Mouse (Mus musculus) heart, adult 8-10 months (tissue): ENCODE results near the gene Plcg2. TPM values are rescaled to one million over a fixed set of nuclear protein-coding genes. Genes with fewer than 3 reads are reported as not detected.

Source experiments
- DNase-seq: peaks from one replicate; pipeline ENCODE4 v3.0.0; 2022; ENCODE audit warnings: low spot score
- total RNA-seq, 4 experiments: library from RNA; stranded (reverse); gene quantifications; 2 replicates each; pipeline ENCODE4 v1.2.4; 2022

Gene Plcg2
- total RNA-seq, 4 experiments from 2014 or later: 5.3 to 10.4 (median 7.5) TPM

GRCm38 (mm10) chr8:117547945-117548344, 49.9 kb downstream of the Plcg2 start:
- no peak for DNase-seq

GRCm38 (mm10) chr8:117548453-117548852, 50.4 kb downstream of the Plcg2 start:
- no peak for DNase-seq

- DNase-seq: no peak
These were observed 52.4 kb downstream of the Plcg2 start for GRCm38 (mm10) chr8:117550529-117550928.

GRCm38 (mm10) chr8:117561014-117561413, 62.9 kb downstream of the Plcg2 start:
- DNase-seq: peak; percentile 58

- no peak for DNase-seq
These were observed 63.8 kb downstream of the Plcg2 start for GRCm38 (mm10) chr8:117561735-117562361.

GRCm38 (mm10) chr8:117562445-117563014, 64.4 kb downstream of the Plcg2 start:
- no peak for DNase-seq

- peak; percentile 65 for DNase-seq
These were observed 71.3 kb downstream of the Plcg2 start for GRCm38 (mm10) chr8:117569409-117569808.

- no peak for DNase-seq
These were observed 78.2 kb downstream of the Plcg2 start for GRCm38 (mm10) chr8:117576291-117576785.

- DNase-seq: no peak
These were observed 79.0 kb downstream of the Plcg2 start for GRCm38 (mm10) chr8:117577059-117577458.

- no peak for DNase-seq
These were observed 79.8 kb downstream of the Plcg2 start for GRCm38 (mm10) chr8:117577883-117578282.

GRCm38 (mm10) chr8:117578856-117579255, 80.8 kb downstream of the Plcg2 start:
- no peak for DNase-seq

GRCm38 (mm10) chr8:117593862-117594261, 95.8 kb downstream of the Plcg2 start:
- DNase-seq: no peak

- no peak for DNase-seq
These were observed 96.9 kb downstream of the Plcg2 start for GRCm38 (mm10) chr8:117595001-117595400.

GRCm38 (mm10) chr8:117596777-117597176, 98.7 kb downstream of the Plcg2 start:
- no peak for DNase-seq

GRCm38 (mm10) chr8:117600839-117601238, 102.7 kb downstream of the Plcg2 start:
- DNase-seq: no peak

GRCm38 (mm10) chr8:117604101-117604500, 106.0 kb downstream of the Plcg2 start:
- DNase-seq: no peak

GRCm38 (mm10) chr8:117604671-117605070, 106.6 kb downstream of the Plcg2 start:
- no peak for DNase-seq

GRCm38 (mm10) chr8:117605201-117605600, 107.1 kb downstream of the Plcg2 start:
- DNase-seq: no peak

- no peak for DNase-seq
These were observed 112.4 kb downstream of the Plcg2 start for GRCm38 (mm10) chr8:117610506-117610905.

GRCm38 (mm10) chr8:117612861-117613260, 114.8 kb downstream of the Plcg2 start:
- no peak for DNase-seq

GRCm38 (mm10) chr8:117626040-117626838, 128.1 kb downstream of the Plcg2 start:
- peak; percentile 10 for DNase-seq

GRCm38 (mm10) chr8:117627096-117627495, 129.0 kb downstream of the Plcg2 start:
- DNase-seq: no peak

GRCm38 (mm10) chr8:117632532-117632931, 134.4 kb downstream of the Plcg2 start:
- DNase-seq: no peak
